ENCODE assay signal across 8 mouse cellular contexts in genomic region chr9:121710584-121710975, GRCm38 (mm10). TPM values are rescaled to one million over a fixed set of nuclear protein-coding genes. Genes with fewer than 3 reads are reported as not detected.
DNase-seq lines count a peak whose midpoint lies in the region; ATAC-seq and TF ChIP-seq lines count a peak whose summit lies in the region.

No protein-coding gene starts in this region.

- H3K9me3 ChIP-seq in heart, embryonic 16.5 days (replicated peaks; ENCODE audit: control insufficient read depth, low read length) = no peaks in the 10 kb centered on the region
- H3K9me3 ChIP-seq in G1E (replicated peaks) = no peaks in the 10 kb centered on the region
- no peaks in the 10 kb centered on the region for H3K9me3 ChIP-seq in forebrain, embryonic 11.5 days (ENCODE audit: control insufficient read depth, low read length)
- no peaks in the 10 kb centered on the region for H3K9me3 ChIP-seq in limb, embryonic 15.5 days

- no peaks in the 10 kb centered on the region for H3K27me3 ChIP-seq in heart, embryonic 16.5 days (ENCODE audit: control insufficient read depth, insufficient read depth, low read length)
- H3K27me3 ChIP-seq in G1E (ENCODE audit: insufficient read depth, low read length) (no peaks in the 10 kb centered on the region), myocyte (ENCODE audit: control insufficient read depth, insufficient read depth, insufficient read length) (no peaks in the 10 kb centered on the region)
- H3K27me3 ChIP-seq in forebrain, embryonic 11.5 days (ENCODE audit: control insufficient read depth, insufficient read depth, low read length) = no peaks in the 10 kb centered on the region
- H3K27me3 ChIP-seq in limb, embryonic 15.5 days = no peaks in the 10 kb centered on the region

- peaks cover 16% of the 10 kb centered on the region for H3K36me3 ChIP-seq in heart, embryonic 16.5 days (ENCODE audit: control insufficient read depth, insufficient read depth)
- H3K36me3 ChIP-seq in G1E (replicated peaks) (peaks cover 27% of the 10 kb centered on the region), myocyte (ENCODE audit: control insufficient read depth, insufficient read depth) (peaks cover 16% of the 10 kb centered on the region)
- H3K36me3 ChIP-seq in forebrain, embryonic 11.5 days (ENCODE audit: control insufficient read depth, insufficient read depth, low read length) = no peaks in the 10 kb centered on the region
- peaks cover 16% of the 10 kb centered on the region for H3K36me3 ChIP-seq in limb, embryonic 15.5 days

- TF ChIP-seq CTCF in G1E (IDR thresholded peaks at IDR 0.05; ENCODE audit: low read depth, low read length) = no peak

- H3K4me3 ChIP-seq in heart, embryonic 16.5 days (ENCODE audit: low read length) = peak overlapping the region; percentile 96
- H3K4me3 ChIP-seq in G1E (ENCODE audit: low read depth, low read length) (peak overlapping the region; percentile 92), myocyte (peak overlapping the region; percentile 89)
- peak overlapping the region; percentile 89 for H3K4me3 ChIP-seq in forebrain, embryonic 11.5 days (ENCODE audit: low read depth, low read length)
- H3K4me3 ChIP-seq in limb, embryonic 15.5 days = peak overlapping the region; percentile 94

- peak overlapping the region; percentile 90 for H3ac ChIP-seq in myocyte (ENCODE audit: control insufficient read depth, insufficient read length)

- peak overlapping the region; percentile 68 for H3K4me2 ChIP-seq in heart, embryonic 16.5 days (ENCODE audit: low read depth, low read length)
- peak overlapping the region; percentile 76 for H3K4me2 ChIP-seq in forebrain, embryonic 11.5 days (ENCODE audit: low read depth, low read length, severe bottlenecking)
- H3K4me2 ChIP-seq in limb, embryonic 15.5 days = peak overlapping the region; percentile 74
- peak overlapping the region; percentile 74 for H3K4me2 ChIP-seq in myocyte (ENCODE audit: low read depth)

- peak; percentile 35 for ATAC-seq in heart, embryonic 16.5 days (replicated peaks; ENCODE audit: extremely low read depth, insufficient read depth, low FRiP score)
- ATAC-seq in G1E (ENCODE audit: extremely low read depth, insufficient number of reproducible peaks, low FRiP score, poor library complexity, severe bottlenecking) = no peak
- no peak; the same call in 1 of the 2 replicates for ATAC-seq in forebrain, embryonic 11.5 days (replicated peaks; ENCODE audit: low FRiP score)
- no peak for ATAC-seq in limb, embryonic 15.5 days (ENCODE audit: insufficient number of reproducible peaks, low FRiP score, low TSS enrichment, low read depth)

- 0% methylated on average over 18 of the region's 18 CpGs for WGBS in heart, embryonic 16.5 days
- 0% methylated on average over 18 of the region's 18 CpGs for WGBS in forebrain, embryonic 11.5 days
- WGBS in limb, embryonic 15.5 days = under 1% methylated on average over 18 of the region's 18 CpGs

- no peak for TF ChIP-seq POLR2A in myocyte (IDR thresholded peaks at IDR 0.05; ENCODE audit: insufficient read length, low read depth)

- peak overlapping the region; percentile 99 for H3K27ac ChIP-seq in heart, embryonic 16.5 days (ENCODE audit: low read length)
- peak overlapping the region; percentile 19; the same call in 1 of the 2 replicates for H3K27ac ChIP-seq in forebrain, embryonic 11.5 days (ENCODE audit: low read depth, low read length)
- peak overlapping the region; percentile 93 for H3K27ac ChIP-seq in limb, embryonic 15.5 days

- H3K9ac ChIP-seq in heart, embryonic 16.5 days (ENCODE audit: low read length) = peak overlapping the region; percentile 97
- H3K9ac ChIP-seq in forebrain, embryonic 11.5 days (ENCODE audit: low read length) = peak overlapping the region; percentile 87
- peak overlapping the region; percentile 94 for H3K9ac ChIP-seq in limb, embryonic 15.5 days

- H3K79me2 ChIP-seq in myocyte (ENCODE audit: control insufficient read depth, insufficient read depth) = peaks cover 21% of the 10 kb centered on the region

- H3K4me1 ChIP-seq in heart, embryonic 16.5 days (ENCODE audit: control insufficient read depth, insufficient read depth, low read length) = peaks cover 20% of the 10 kb centered on the region
- H3K4me1 ChIP-seq in G1E (ENCODE audit: insufficient read depth, low read depth, low read length) = peaks cover 55% of the 10 kb centered on the region
- peaks cover 5% of the 10 kb centered on the region; the same call in 1 of the 2 replicates for H3K4me1 ChIP-seq in forebrain, embryonic 11.5 days (replicated peaks; ENCODE audit: control insufficient read depth, insufficient read depth, low read length)
- peaks cover 16% of the 10 kb centered on the region for H3K4me1 ChIP-seq in limb, embryonic 15.5 days

- DNase-seq in heart, postnatal 4 days = no peak
- DNase-seq in G1E (ENCODE audit: low spot score) = peak; percentile 33
- DNase-seq in forebrain, embryonic 11.5 days (ENCODE audit: low spot score) = no peak
- no peak for DNase-seq in ovary, adult 18-20 months (ENCODE audit: low spot score)
- DNase-seq in thymus, postnatal 25 days = no peak

TF ChIP-seq in myocyte, 11 proteins besides CTCF, POLR2A, EP300 and RAD21:
- no peak for TF ChIP-seq USF1 (IDR thresholded peaks at IDR 0.05; ENCODE audit: low read depth)
- TF ChIP-seq TCF12 (IDR thresholded peaks at IDR 0.05; ENCODE audit: insufficient read depth, poor library complexity, severe bottlenecking) = no peak
- no peak for TF ChIP-seq E2F4 (IDR thresholded peaks at IDR 0.05; ENCODE audit: insufficient read depth)
- TF ChIP-seq REST (IDR thresholded peaks at IDR 0.05; ENCODE audit: insufficient read depth, insufficient read length) = no peak
- no peak for TF ChIP-seq POLR2AphosphoS2 (IDR thresholded peaks at IDR 0.05; ENCODE audit: insufficient read length, low read depth)

RNA-seq across cellular contexts. Expression of gene Ss18l2, which starts 0.5 kb away (rescaled TPM):
- 172 and 177 TPM in 2 replicates for polyA plus RNA-seq in heart, embryonic 16.5 days (2015; fragmentation: Nextera tagmentation; extraction: Ambion mirVana)
- 100 to 1,000 TPM; 115 to 127 TPM for total RNA-seq in heart, postnatal 4 days (2021)
- 12.9 and 19.0 TPM in 2 replicates for total RNA-seq in G1E (2014; fragmentation: Nextera tagmentation)
- 39.7 and 52.8 TPM in 2 replicates for total RNA-seq in G1E (2017)
- polyA plus RNA-seq in G1E (2012) = 7.1 and 9.7 TPM in 2 replicates
- polyA plus RNA-seq in forebrain, embryonic 11.5 days (2014; fragmentation: Nextera tagmentation; extraction: Ambion mirVana) = 90.3 and 94.3 TPM in 2 replicates
- polyA plus RNA-seq in limb, embryonic 15.5 days (2015; fragmentation: Nextera tagmentation; extraction: Ambion mirVana) = 117 and 119 TPM in 2 replicates
- 81.5 TPM for polyA plus RNA-seq in myocyte (2012; fragmentation: generic; extraction: Trizol)

RNA-seq across cellular contexts. Expression of gene Sec22c, which starts 5.3 kb away (rescaled TPM):
- polyA plus RNA-seq in heart, embryonic 16.5 days (2015; fragmentation: Nextera tagmentation; extraction: Ambion mirVana) = 5.3 and 5.4 TPM in 2 replicates
- 1 to 10 TPM; 5.1 to 6.4 TPM for total RNA-seq in heart, postnatal 4 days (2021)
- 4.1 and 4.7 TPM in 2 replicates for total RNA-seq in G1E (2014; fragmentation: Nextera tagmentation)
- 3.0 and 3.6 TPM in 2 replicates for total RNA-seq in G1E (2017)
- polyA plus RNA-seq in G1E (2012) = 3.3 and 4.8 TPM in 2 replicates
- 17.5 and 19.6 TPM in 2 replicates for polyA plus RNA-seq in forebrain, embryonic 11.5 days (2014; fragmentation: Nextera tagmentation; extraction: Ambion mirVana)
- 11.7 and 12.2 TPM in 2 replicates for polyA plus RNA-seq in limb, embryonic 15.5 days (2015; fragmentation: Nextera tagmentation; extraction: Ambion mirVana)
- polyA plus RNA-seq in myocyte (2012; fragmentation: generic; extraction: Trizol) = 6.2 TPM

RNA-seq across cellular contexts. Expression of gene Nktr, which starts 8.4 kb away (rescaled TPM):
- polyA plus RNA-seq in heart, embryonic 16.5 days (2015; fragmentation: Nextera tagmentation; extraction: Ambion mirVana) = 42.5 and 45.3 TPM in 2 replicates
- total RNA-seq in heart, postnatal 4 days (2021) = 10 to 100 TPM; 67.6 to 73.5 TPM
- total RNA-seq in G1E (2014; fragmentation: Nextera tagmentation) (267 and 339 TPM in 2 replicates), G1E (2017) (109 and 135 TPM in 2 replicates)
- polyA plus RNA-seq in G1E (2012) (22.6 and 33.2 TPM in 2 replicates), myocyte (2012; fragmentation: generic; extraction: Trizol) (9.0 TPM)
- polyA plus RNA-seq in forebrain, embryonic 11.5 days (2014; fragmentation: Nextera tagmentation; extraction: Ambion mirVana) = 61.6 and 67.5 TPM in 2 replicates
- polyA plus RNA-seq in limb, embryonic 15.5 days (2015; fragmentation: Nextera tagmentation; extraction: Ambion mirVana) = 68.1 and 76.9 TPM in 2 replicates

RNA-seq across cellular contexts. Expression of gene Zfp651, which starts 48.5 kb away (rescaled TPM):
- 15.8 and 21.3 TPM in 2 replicates for polyA plus RNA-seq in heart, embryonic 16.5 days (2015; fragmentation: Nextera tagmentation; extraction: Ambion mirVana)
- 10 to 100 TPM; 75.6 to 81.6 TPM for total RNA-seq in heart, postnatal 4 days (2021)
- total RNA-seq in G1E (2014; fragmentation: Nextera tagmentation) (not detected in 2 replicates), G1E (2017) (0.05 and 0.12 TPM in 2 replicates)
- polyA plus RNA-seq in G1E (2012) (0.07 and 0.08 TPM in 2 replicates), myocyte (2012; fragmentation: generic; extraction: Trizol) (47.0 TPM)
- polyA plus RNA-seq in forebrain, embryonic 11.5 days (2014; fragmentation: Nextera tagmentation; extraction: Ambion mirVana) = 9.4 and 12.0 TPM in 2 replicates
- polyA plus RNA-seq in limb, embryonic 15.5 days (2015; fragmentation: Nextera tagmentation; extraction: Ambion mirVana) = 16.2 and 29.6 TPM in 2 replicates

Comparison
In these comparisons a context has a peak if more than half of its experiments do, and no peak if none do; other contexts are left out.
1. H3K27ac ChIP-seq: peak in every context shown above with its lines; median percentile 99 in heart, embryonic 16.5 days; 93 in limb, embryonic 15.5 days; 19 in forebrain, embryonic 11.5 days.